Mouse (Mus musculus) bone marrow, adult 2 months (tissue): ENCODE data around the gene Cyba. TPM values are rescaled to one million over a fixed set of nuclear protein-coding genes. Genes with fewer than 3 reads are reported as not detected.

Experiments
- H3K27ac ChIP-seq: fragments of 200-500 bp; 2 replicates; pipeline ENCODE4 v1.5.1; 2012; ENCODE audit warnings: low read depth, mild to moderate bottlenecking, control low read depth, inconsistent platforms, low read length; ENCODE audit not compliant: control insufficient read depth, poor library complexity, insufficient read depth
- H3K4me1 ChIP-seq: fragments of 200-500 bp; 2 replicates; pipeline ENCODE4 v1.6.1; 2011; ENCODE audit warnings: low read length; ENCODE audit not compliant: control insufficient read depth, insufficient read depth
- H3K4me3 ChIP-seq: fragments of 200-500 bp; replicated peaks from 2 replicates; pipeline ENCODE3; 2011; ENCODE audit warnings: mild to moderate bottlenecking, low read depth, low read length, control low read depth; ENCODE audit not compliant: control insufficient read depth
- CTCF ChIP-seq: fragments of 200-500 bp; IDR thresholded peaks from 2 replicates; pipeline ENCODE4 v1.5.1; 2011; ENCODE audit warnings: low read length, control low read depth; ENCODE audit not compliant: control insufficient read depth, insufficient read depth
- POLR2A ChIP-seq: fragments of 200-500 bp; IDR thresholded peaks from 2 replicates; pipeline ENCODE4 v1.6.1; 2011; ENCODE audit warnings: low read depth, mild to moderate bottlenecking, control low read depth, low read length, borderline replicate concordance; ENCODE audit not compliant: control insufficient read depth
- WGBS: fragments of 180-500 bp; shearing (Covaris S2); methylation state at CpG from one replicate; pipeline ENCODE4 v1.1.7; 2018; 5-methylcytosine and 5-hydroxymethylcytosine counted together
- polyA plus RNA-seq: library from polyadenylated mRNA; stranded (reverse); fragments of >200 nt; gene quantifications from 2 replicates; pipeline ENCODE4 v1.2.4, GENCODE M21; 2011; ENCODE audit warnings: low replicate concordance; ENCODE audit not compliant: missing spikeins, insufficient read depth, insufficient read length

Cyba gene
- polyA plus RNA-seq, 1 experiment: 494 TPM

DNA sequence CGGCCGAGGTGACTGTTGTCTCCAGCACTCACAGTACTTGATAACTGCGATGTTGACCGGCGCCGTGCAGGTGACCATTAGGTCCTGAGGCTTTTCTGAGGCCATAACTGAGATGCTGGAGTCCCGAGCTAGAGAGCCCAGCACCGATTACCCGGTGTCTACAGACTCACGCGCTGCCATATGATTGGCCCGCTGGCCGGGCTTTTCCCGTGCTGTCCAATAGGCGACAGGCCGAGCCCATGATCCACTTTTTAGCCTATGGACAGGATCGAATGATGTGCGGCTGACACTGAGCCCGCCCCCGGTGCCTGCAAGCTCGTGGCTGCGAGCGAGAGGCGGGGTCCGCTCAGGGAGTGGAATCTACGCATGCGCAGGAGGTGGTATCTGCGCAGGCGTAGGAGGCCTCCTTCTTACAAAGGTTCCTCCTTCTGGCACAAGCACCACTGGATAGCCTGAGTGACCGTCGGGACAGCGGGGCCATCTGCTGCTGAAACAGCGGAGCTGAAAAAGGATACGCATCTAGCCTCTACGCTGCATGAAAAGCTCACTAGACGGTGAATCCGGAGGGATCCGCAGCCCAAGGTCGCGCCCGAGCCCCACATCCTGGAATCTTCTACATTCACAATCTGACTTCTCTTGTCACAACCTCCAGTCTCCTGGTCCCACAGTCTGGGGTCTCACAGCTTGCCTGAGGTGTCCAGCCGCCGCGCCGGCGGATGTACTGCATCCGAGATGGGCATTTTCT is 10.7 kb upstream of the Cyba start, which contains the start of gene Mvd:
TSS of gene Mvd (minus strand) at position 161 of the 745 bp plus-strand sequence.
- H3K4me1 ChIP-seq: peaks cover 5% of the 10 kb centered on the region; the same call in 1 of the 2 replicates
- TF ChIP-seq CTCF (peak; percentile 75), POLR2A (peak; percentile 75)
- WGBS: under 1% methylated on average over 47 of the region's 47 CpGs
- peak within 1 kb of the TSS; percentile 55 for H3K27ac ChIP-seq
- peak within 1 kb of the TSS; percentile 73 for H3K4me3 ChIP-seq

DNA sequence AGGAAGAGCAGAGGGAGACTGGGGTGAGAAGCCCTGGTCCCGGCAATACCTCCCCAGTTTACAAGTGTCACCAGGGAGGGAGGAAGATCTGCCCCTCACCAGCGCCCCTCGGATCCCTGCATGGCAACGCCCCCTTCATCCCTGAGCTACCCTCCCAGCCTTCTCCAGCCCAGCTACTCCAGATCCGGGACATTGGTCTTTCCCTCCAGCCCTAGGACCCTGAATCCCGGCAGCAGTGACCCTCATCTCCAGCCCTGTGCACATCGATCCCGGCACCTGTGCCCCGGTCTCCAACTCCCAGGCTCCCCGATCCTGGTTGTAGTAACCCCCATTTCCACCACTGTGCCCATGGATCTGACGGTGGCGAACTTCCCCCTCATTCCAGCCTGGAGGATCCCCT is 10.1 kb upstream of the Cyba start:
- Histone ChIP-seq H3K4me3 (peak overlapping the region; percentile 73), H3K4me1 (peaks cover 5% of the 10 kb centered on the region; the same call in 1 of the 2 replicates), H3K27ac (peak overlapping the region; percentile 31)
- TF ChIP-seq CTCF (no peak), POLR2A (no peak)
- WGBS: 2% methylated on average over 12 of the region's 12 CpGs

DNA sequence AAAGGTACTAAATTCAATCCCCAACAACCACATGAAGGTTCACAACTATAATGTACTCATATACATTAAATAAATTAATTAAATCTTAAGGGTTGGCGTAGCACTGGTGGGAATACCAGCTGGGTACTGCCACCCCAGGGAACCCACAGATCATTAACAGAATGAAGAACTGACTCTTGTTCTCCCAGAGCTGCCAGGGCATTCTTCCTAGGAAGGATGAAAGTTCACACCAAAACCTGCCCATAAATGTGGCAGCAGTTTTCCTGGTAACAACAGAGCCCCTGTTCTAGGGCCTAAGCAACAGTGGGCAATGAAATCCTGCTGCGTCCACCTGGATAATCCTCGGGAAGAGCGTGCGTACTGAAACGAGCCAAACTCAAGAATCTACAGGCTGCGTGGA is 9.6 kb upstream of the Cyba start:
- 61% methylated on average over 7 of the region's 7 CpGs for WGBS
- Histone ChIP-seq H3K27ac (no peak overlapping the region), H3K4me1 (peaks cover 7% of the 10 kb centered on the region; the same call in 1 of the 2 replicates), H3K4me3 (no peak overlapping the region)
- TF ChIP-seq POLR2A (no peak), CTCF (no peak)

DNA sequence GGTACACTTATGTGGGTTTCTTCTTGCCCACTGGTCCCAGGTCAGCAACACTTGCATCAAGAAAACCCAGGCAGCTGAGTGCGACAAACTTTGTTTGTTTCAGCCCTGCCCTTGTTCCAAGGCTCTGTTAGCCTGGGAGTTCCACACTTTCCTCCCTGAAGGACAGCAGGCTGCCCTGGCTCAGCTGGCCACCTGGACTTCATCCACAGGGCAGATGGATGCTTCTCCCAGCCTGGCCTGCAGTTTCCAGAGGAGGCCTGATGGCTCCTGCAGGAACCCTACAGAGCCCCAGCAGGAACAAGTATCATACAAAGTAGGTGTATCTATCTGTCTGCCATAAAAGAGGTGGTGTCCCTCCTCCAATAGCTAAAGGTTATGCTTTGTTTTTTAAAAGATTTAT is 8.6 kb upstream of the Cyba start:
- Histone ChIP-seq H3K4me3 (no peak overlapping the region), H3K27ac (no peak overlapping the region), H3K4me1 (peaks cover 10% of the 10 kb centered on the region; the same call in 1 of the 2 replicates)
- WGBS: 92% methylated on average over 1 of the region's 1 CpGs
- TF ChIP-seq POLR2A: no peak
- no peak for TF ChIP-seq CTCF

DNA sequence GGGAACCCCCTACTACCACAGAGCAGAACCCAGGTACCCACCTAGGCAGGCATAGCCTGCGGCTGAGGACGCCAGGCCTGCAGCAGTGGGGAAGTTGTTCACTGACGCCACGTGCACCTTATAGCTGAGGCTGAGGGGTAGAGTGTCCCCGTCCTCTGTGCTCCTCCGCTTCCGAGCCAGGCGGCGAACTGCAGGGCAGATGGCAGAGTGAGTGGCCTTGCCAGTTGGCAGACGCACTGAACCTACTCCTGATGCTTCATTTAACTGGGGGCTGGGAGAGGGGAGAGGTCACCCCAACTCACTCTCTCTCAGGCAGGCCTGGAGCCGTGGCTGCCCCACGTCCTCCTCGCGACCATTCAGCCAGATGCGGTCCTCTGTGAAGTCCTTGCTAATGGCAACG is 6.6 kb upstream of the Cyba start:
- 86% methylated on average over 16 of the region's 16 CpGs for WGBS
- Histone ChIP-seq H3K4me1 (peaks cover 11% of the 10 kb centered on the region; the same call in 1 of the 2 replicates), H3K27ac (no peak overlapping the region), H3K4me3 (no peak overlapping the region)
- no peak for TF ChIP-seq CTCF
- no peak for TF ChIP-seq POLR2A

DNA sequence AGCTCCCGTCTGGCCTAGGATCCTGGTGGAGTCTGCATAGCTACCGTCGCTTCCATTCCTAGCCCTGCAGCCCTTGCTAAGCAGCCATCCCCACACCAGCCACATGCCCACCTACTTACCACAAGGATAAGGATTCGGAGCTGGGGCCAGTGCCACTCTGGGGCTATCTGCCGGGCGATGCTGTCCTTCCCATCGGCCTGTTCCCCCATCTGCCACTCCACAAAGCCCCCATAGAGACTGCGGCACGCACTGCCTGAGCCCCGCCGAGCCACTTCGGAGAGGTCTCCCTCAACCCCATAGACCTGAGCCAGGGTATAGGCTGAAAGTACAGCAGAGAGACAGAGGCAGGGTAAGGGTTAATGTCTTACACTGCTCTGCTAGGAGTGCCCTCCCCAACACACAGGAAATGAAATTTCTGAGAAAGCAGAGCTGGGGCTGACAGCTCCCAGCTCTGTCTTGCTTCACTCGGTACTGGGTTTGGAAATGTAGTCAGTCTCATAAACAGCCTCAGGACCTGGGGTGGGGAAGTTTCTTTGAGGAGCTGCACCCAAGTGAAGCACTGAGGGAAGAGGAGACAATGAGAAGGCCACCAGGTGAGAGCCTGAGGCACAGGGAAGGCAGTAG is 5.1 kb upstream of the Cyba start:
- 63% methylated on average over 13 of the region's 13 CpGs for WGBS
- peak overlapping the region; percentile 43 for H3K4me3 ChIP-seq
- H3K27ac ChIP-seq: peak overlapping the region; percentile 60
- peaks cover 11% of the 10 kb centered on the region; the same call in 1 of the 2 replicates for H3K4me1 ChIP-seq
- TF ChIP-seq POLR2A: no peak
- TF ChIP-seq CTCF: no peak

DNA sequence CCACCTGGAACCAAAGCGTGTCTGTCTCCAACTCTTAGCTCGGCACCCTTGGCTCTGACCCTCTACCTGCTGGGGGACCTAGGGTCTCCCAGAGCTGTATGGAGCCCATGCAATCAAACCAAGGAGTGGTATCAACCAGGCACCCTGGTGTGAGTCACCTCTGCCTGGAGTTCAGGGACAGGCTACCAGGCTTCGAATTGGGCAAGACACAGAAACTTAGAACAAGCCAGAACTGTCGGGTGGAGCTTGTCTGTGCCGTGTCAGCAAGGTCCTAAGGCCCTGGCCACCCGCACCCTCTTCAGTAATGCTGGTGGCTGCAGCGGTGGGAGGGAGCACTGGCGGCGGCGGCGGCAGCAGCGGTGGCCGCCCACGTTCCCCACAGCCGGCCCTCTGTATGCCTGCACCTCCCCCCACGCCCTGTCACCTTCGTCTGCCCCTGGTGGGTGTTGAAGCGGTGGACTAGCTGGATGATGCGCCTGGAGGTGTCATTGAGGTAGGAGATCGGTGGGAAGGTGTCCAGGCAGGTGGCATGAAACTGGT is 3.9 kb upstream of the Cyba start:
- peaks cover 11% of the 10 kb centered on the region; the same call in 1 of the 2 replicates for H3K4me1 ChIP-seq
- WGBS: 68% methylated on average over 20 of the region's 20 CpGs

DNA sequence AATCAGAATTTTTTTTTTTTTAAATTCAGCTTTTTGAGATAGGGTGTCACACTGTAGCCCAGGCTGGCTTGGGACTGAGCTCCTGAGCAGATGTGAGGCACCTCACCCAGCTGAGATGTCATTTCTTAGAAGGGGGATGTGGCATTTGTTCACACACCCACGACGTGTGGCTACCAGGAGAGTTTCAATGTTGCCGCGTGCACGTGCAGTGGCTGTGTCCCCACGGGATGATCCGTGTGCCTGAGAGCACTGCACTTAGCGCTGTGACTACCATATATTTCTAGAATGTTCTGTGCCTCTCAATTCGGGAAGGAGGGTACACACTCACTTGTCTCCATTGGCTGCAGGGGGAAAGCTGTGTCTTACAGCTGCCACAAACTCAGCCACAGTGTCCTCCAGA is 3.4 kb upstream of the Cyba start:
- TF ChIP-seq CTCF (no peak), POLR2A (no peak)
- Histone ChIP-seq H3K4me3 (no peak overlapping the region), H3K27ac (no peak overlapping the region), H3K4me1 (peaks cover 11% of the 10 kb centered on the region; the same call in 1 of the 2 replicates)
- WGBS: 77% methylated on average over 9 of the region's 9 CpGs

More for the DNA sequence above, 3.9 kb upstream of the Cyba start:
- no peak for TF ChIP-seq CTCF
- no peak for TF ChIP-seq POLR2A
- H3K27ac ChIP-seq: no peak overlapping the region
- peak overlapping the region; percentile 17 for H3K4me3 ChIP-seq
